Mouse (Mus musculus) liver, adult (tissue): Measurements from ENCODE around the gene Elavl4.

ENCODE experiments used
- GATA4 ChIP-seq: IDR thresholded peaks from 2 replicates; pipeline ENCODE4 v1.6.1; 2014; ENCODE audit warnings: mild to moderate bottlenecking, low read length; ENCODE audit not compliant: insufficient replicate concordance

Gene Elavl4

DNA sequence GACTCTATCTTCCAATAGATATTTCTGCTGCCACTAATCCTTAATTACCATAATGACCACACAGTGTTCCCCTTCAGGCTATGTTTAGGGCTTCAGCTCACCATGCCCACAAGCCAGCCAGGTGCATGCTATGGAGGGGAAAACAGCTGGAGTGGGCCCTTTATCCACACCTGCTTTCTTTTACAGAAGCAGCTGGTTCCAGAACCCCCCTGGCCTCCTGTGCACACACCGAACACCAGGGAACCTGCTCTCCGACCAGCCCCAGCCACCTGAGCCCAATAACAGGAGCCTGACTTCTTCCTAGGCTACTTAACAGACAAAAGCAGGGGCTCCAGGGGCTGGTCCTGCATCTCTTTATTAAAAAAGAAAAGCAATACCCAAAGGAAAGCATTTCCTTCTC is 195.8 kb downstream of the Elavl4 start:
- no peak for TF ChIP-seq GATA4
